Mouse (Mus musculus): ENCODE measurements around the gene Tulp1. TPM values are rescaled to one million over a fixed set of nuclear protein-coding genes. Genes with fewer than 3 reads are reported as not detected.

Gene Tulp1
- polyA plus RNA-seq, 1 experiment from 2014 or later, result 1.4 TPM

DNA sequence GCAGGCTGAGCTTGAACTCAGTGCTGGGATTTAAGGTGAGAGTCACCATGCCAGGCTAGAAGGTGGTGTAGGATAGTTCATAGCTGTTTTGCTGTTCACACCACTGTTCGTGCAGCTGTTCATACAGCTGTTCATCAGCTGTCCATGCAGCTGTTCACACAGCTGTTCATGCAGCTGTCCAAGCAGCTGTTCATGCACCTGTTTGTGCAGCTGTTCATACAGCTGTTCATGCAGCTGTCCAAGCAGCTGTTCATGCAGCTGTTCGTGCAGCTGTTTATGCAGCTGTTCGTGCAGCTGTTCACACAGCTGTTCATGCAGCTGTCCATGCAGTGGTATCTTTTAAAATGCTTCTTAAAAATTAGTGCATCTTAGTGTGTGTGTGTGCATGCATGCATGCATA lies 23.5 kb upstream of the Tulp1 start:
- H3K4me1 ChIP-seq, result peaks cover 6% of the 10 kb centered on the region; the same call in 1 of the 2 replicates
- H3K27me3 ChIP-seq, result peaks cover 25% of the 10 kb centered on the region
- H3K27ac ChIP-seq, result no peak overlapping the region
- no peak overlapping the region for H3K4me2 ChIP-seq
- H3K9me3 ChIP-seq (replicated peaks), result no peaks in the 10 kb centered on the region
- no peaks in the 10 kb centered on the region for H3K36me3 ChIP-seq (ENCODE audit: poor library complexity, severe bottlenecking)
- 86% methylated on average over 3 of the region's 3 CpGs for WGBS
- H3K4me3 ChIP-seq, result no peak overlapping the region
- ATAC-seq, result no peak
- H3K9ac ChIP-seq, result no peak overlapping the region

DNA sequence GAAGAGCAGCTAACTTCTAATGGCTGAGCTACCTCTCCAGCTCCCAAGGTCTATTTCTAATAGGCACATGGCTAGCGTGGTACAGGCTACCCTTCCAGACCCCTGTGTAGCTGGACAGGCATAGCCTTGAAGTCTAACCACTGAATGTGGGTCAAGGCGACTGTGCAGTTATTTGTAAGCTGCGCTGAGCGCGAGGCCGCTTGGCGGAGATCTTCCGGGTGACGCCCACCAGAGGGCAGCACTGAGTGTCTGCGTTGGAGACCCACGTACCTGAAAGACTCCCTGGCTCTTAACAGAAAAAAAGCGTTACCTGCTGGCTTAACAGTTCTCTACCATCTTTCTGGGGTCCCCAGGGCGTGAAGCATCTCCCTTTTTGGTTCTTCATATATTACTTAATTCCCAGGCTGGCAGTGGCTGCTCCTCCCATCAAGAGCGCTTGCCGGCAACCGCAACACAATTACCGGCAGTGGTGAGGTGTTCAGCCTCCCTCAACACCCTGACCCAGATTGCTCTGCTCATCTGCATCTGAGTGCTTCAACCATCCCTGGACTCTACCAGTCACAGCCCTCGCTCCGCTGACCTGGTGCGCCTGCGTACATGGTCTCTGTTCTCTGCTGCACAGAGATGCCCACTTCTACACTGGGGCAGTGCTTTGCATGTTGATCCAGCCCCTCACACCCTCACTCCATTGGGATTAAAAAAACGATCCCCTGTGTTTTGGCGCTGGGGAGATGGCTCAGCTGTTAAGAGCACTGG lies 21.3 kb upstream of the Tulp1 start:
- ATAC-seq, result 0 out of 2 replicates have a peak, but pooled peaks have one; percentile 50
- no peaks in the 10 kb centered on the region for H3K9me3 ChIP-seq (replicated peaks)
- peaks cover 25% of the 10 kb centered on the region for H3K27me3 ChIP-seq
- H3K9ac ChIP-seq, result no peak overlapping the region
- H3K27ac ChIP-seq, result no peak overlapping the region
- H3K4me1 ChIP-seq, result no peaks in the 10 kb centered on the region
- no peaks in the 10 kb centered on the region for H3K36me3 ChIP-seq (ENCODE audit: poor library complexity, severe bottlenecking)
- peak overlapping the region; percentile 13; the same call in 1 of the 2 replicates for H3K4me3 ChIP-seq
- WGBS, result 4% methylated on average over 23 of the region's 23 CpGs
- peak overlapping the region; percentile 49 for H3K4me2 ChIP-seq

DNA sequence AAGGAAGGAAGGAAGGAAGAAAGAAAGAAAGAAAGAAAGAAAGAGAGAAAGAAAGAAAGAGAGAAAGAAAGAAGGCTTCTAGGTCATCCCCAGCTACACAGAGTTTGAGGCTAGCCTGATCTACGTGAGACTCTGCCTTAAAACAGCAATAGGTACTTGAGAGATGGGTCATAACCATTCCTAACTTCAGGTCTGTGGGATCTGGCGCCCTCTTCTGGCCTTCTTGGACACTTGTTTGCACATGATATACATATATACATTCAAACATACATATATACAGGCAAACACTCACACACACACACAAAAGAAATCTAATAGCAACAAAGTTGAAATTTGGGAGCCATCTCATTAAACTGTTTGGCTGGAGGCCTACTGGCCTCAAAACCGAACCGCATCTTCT lies 19.3 kb upstream of the Tulp1 start:
- 62% methylated on average over 4 of the region's 4 CpGs for WGBS
- no peak overlapping the region for H3K27ac ChIP-seq
- no peaks in the 10 kb centered on the region for H3K4me1 ChIP-seq
- H3K27me3 ChIP-seq, result peaks cover 23% of the 10 kb centered on the region
- no peak for ATAC-seq
- H3K9me3 ChIP-seq (replicated peaks), result no peaks in the 10 kb centered on the region
- no peaks in the 10 kb centered on the region for H3K36me3 ChIP-seq (ENCODE audit: poor library complexity, severe bottlenecking)
- no peak overlapping the region for H3K4me2 ChIP-seq
- H3K9ac ChIP-seq, result no peak overlapping the region
- H3K4me3 ChIP-seq, result no peak overlapping the region

DNA sequence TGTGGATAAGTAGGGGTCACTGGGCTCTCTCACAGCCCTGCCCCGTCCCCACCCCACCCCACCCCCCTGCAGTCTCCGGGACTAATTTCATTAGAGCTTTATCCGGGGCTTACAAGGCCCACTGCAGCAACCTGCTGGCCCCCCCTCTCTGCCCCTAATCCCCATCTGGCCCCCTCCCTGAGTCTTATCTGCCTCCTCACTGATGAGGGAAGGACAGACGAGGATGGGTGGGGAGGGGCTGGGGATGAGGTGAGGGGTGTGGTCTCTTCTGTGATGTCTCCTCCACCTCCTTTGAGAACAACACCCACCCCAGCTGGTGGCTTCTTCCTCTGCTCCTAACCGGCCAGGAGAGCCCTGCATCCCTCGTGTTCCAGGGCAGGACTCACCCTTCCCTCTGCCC lies 15.2 kb upstream of the Tulp1 start:
- no peaks in the 10 kb centered on the region for H3K4me1 ChIP-seq
- no peaks in the 10 kb centered on the region for H3K9me3 ChIP-seq (replicated peaks)
- no peak overlapping the region for H3K4me2 ChIP-seq
- no peak for ATAC-seq
- no peak overlapping the region for H3K9ac ChIP-seq
- no peak overlapping the region for H3K27ac ChIP-seq
- peaks cover 9% of the 10 kb centered on the region for H3K27me3 ChIP-seq
- H3K36me3 ChIP-seq (ENCODE audit: poor library complexity, severe bottlenecking), result no peaks in the 10 kb centered on the region
- 5% methylated on average over 6 of the region's 6 CpGs for WGBS
- no peak overlapping the region for H3K4me3 ChIP-seq

DNA sequence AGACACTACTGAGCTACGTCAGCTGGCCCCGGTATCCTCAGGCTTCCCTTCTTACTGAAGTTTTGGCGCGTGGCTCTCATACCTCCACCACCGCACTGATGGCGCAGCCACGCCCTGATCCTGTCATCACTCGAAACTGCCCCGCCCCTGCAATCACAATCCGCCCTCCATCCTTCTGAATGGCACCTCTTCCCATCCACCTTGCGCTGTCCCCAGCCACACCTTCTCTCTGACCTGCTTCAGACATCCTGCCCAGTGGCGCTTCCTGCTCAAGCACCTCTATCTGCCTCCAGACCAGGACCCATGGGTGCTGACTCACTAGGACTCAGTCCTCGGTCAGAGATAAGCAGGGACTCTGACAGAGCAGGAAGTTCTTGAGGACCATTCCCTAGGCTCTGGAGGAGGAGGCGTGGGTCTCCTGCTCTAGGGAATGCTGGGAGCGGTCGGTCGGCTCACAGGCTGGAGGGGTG lies 10.6 kb upstream of the Tulp1 start:
- H3K4me1 ChIP-seq, result no peaks in the 10 kb centered on the region
- no peak for ATAC-seq
- H3K4me3 ChIP-seq, result no peak overlapping the region
- no peaks in the 10 kb centered on the region for H3K9me3 ChIP-seq (replicated peaks)
- H3K4me2 ChIP-seq, result no peak overlapping the region
- H3K27me3 ChIP-seq, result peaks cover 22% of the 10 kb centered on the region
- H3K36me3 ChIP-seq (ENCODE audit: poor library complexity, severe bottlenecking), result no peaks in the 10 kb centered on the region
- H3K9ac ChIP-seq, result no peak overlapping the region
- H3K27ac ChIP-seq, result no peak overlapping the region
- 17% methylated on average over 17 of the region's 17 CpGs for WGBS

DNA sequence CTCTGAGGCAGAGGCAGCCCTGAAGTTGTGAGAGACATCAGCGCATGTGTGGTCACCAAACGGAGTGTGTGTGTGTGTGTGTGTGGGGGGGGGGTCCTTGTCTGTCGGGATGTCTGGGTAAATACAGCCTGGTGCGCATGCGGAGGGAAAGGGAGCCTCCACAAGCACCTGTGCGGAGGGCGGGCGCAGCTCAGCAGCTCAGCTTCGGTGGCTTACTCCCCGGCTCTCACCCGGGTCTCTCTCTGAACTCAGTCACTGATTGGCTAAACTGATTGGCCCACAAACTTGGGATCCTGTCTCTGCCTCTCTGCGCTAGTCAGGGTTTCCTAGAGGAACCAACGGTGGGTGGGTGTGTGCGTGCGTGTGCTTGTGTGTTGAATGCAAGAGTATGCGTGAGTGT lies 9.5 kb upstream of the Tulp1 start:
- WGBS, result 20% methylated on average over 14 of the region's 16 CpGs
- 0 out of 2 replicates have a peak overlapping the region, but pooled peaks have one; percentile 28 for H3K4me2 ChIP-seq

DNA sequence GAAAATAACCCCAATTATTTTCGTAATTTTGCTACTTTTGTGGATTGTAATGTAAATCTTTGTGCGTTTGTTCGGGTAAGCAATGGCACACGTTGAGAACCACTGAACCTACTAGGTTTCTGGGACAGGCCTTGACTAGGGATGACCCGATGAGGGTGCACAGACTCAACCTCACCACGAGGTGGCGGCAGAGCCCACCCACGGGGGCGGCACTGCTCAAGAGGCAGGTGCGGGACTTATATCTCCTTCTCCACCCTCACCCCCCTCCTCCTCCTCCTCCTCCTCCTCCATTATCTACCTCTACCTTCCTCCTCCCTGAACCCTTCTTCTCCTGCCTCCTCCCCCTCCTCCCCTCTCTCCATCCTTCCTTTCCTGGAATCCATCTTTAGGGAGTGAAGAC lies 8.8 kb upstream of the Tulp1 start:
- WGBS, result 13% methylated on average over 10 of the region's 10 CpGs
- no peaks in the 10 kb centered on the region for H3K36me3 ChIP-seq (ENCODE audit: poor library complexity, severe bottlenecking)
- H3K4me1 ChIP-seq, result no peaks in the 10 kb centered on the region
- no peak overlapping the region for H3K9ac ChIP-seq
- ATAC-seq, result no peak
- H3K4me3 ChIP-seq, result no peak overlapping the region
- no peaks in the 10 kb centered on the region for H3K9me3 ChIP-seq (replicated peaks)
- no peak overlapping the region for H3K27ac ChIP-seq
- H3K27me3 ChIP-seq, result peaks cover 22% of the 10 kb centered on the region
- no peak overlapping the region for H3K4me2 ChIP-seq

More for the DNA sequence above, 9.5 kb upstream of the Tulp1 start:
- H3K36me3 ChIP-seq (ENCODE audit: poor library complexity, severe bottlenecking), result no peaks in the 10 kb centered on the region
- no peak overlapping the region for H3K4me3 ChIP-seq
- no peaks in the 10 kb centered on the region for H3K9me3 ChIP-seq (replicated peaks)
- H3K4me1 ChIP-seq, result no peaks in the 10 kb centered on the region
- peaks cover 22% of the 10 kb centered on the region for H3K27me3 ChIP-seq
- ATAC-seq, result no peak
- H3K27ac ChIP-seq, result no peak overlapping the region
- H3K9ac ChIP-seq, result 0 out of 2 replicates have a peak overlapping the region, but pooled peaks have one; percentile 34

DNA sequence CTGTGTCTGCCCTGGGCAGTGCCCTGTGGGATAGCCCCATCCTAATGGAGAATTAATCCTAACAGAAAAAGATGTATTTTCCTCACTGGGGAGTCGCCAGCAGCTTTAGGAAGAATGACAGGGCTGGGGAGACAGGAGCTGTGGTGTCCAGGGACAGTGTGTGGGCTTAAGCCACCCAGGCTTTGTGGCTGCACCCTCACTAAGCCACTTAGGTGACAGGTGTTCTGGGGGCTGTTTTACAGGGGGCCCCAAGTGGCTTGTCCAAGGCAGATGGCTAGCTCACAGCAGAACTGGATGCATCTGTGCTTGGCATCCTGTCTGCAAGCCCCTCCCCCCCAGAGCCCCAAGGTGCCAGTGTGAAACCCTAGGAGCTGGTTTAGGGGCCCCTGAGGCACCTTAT lies 6.9 kb upstream of the Tulp1 start:
- Histone ChIP-seq H3K27ac (no peak overlapping the region), H3K4me3 (no peak overlapping the region), H3K9ac (no peak overlapping the region), H3K4me1 (no peaks in the 10 kb centered on the region), H3K9me3 (replicated peaks) (no peaks in the 10 kb centered on the region), H3K4me2 (no peak overlapping the region), H3K27me3 (peaks cover 28% of the 10 kb centered on the region), H3K36me3 (ENCODE audit: poor library complexity, severe bottlenecking) (no peaks in the 10 kb centered on the region)
- ATAC-seq, result no peak
- 65% methylated on average over 1 of the region's 1 CpGs for WGBS

DNA sequence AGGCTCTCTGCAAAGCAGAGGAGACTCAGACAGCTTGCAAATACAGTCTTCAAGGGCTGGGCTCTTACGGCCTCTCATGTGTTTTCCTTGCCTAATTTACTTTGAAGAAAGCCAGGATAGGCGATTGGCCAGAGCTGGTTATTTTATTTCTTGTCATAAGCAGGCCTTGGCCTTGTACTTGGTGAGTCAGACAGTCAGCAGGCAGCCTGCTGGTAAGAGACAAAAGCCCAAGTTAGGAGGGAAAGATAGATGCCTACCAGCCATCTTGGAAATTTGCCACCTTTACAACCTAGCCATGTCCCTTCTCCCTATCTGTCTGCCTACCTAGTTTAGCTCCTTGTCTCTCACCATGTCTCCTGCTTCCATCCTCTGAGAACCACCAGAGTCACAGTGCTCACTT lies 6.3 kb upstream of the Tulp1 start:
- Histone ChIP-seq H3K4me2 (no peak overlapping the region), H3K9me3 (replicated peaks) (no peaks in the 10 kb centered on the region), H3K4me3 (no peak overlapping the region), H3K4me1 (no peaks in the 10 kb centered on the region), H3K27ac (no peak overlapping the region), H3K27me3 (peaks cover 28% of the 10 kb centered on the region), H3K9ac (no peak overlapping the region), H3K36me3 (ENCODE audit: poor library complexity, severe bottlenecking) (no peaks in the 10 kb centered on the region)
- 78% methylated on average over 2 of the region's 2 CpGs for WGBS
- ATAC-seq, result no peak

DNA sequence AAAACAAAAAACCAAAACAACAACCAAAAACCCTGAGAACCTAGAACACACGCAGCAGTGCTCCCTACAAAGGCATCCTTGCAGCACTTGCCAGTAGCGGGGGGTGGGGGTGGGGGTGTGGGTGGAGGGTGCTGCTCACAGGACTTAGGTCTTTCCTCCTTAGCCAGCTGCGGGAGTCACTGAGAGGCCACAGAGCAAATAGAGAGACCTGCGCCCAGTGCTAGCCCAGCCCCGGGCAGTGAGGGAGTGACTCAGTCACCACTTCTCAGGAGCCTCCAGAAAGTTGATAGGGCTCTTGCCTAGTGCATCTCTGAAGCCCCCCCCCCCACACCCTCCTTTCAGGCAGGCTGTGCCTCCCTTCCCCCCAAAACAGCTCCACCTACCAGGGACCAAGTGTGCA lies 4.0 kb upstream of the Tulp1 start:
- Histone ChIP-seq H3K4me2 (no peak overlapping the region), H3K27ac (no peak overlapping the region), H3K27me3 (peaks cover 30% of the 10 kb centered on the region), H3K36me3 (ENCODE audit: poor library complexity, severe bottlenecking) (no peaks in the 10 kb centered on the region), H3K4me3 (no peak overlapping the region), H3K9ac (no peak overlapping the region), H3K4me1 (peaks cover 5% of the 10 kb centered on the region), H3K9me3 (replicated peaks) (no peaks in the 10 kb centered on the region)
- ATAC-seq, result no peak
- 81% methylated on average over 5 of the region's 5 CpGs for WGBS

DNA sequence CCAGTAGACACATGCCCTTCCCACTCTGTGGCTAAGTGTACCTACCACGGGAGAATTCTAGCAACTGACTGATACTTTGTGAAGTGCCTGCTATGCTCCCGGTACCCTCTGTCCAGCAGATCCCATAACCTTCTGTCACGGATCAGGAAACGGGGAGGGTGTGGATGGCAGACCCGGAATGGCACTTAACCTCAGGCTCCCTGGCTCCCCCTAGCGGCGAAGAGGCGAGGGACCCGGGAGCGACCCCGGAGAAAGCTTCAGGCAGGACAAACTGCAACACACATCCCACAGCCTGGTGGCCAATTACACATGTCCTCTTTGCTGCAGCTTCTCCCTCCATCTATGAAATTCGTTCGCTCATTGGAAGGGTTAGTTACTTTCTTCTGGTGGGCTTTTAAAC lies 3.4 kb upstream of the Tulp1 start:
- Histone ChIP-seq H3K9me3 (replicated peaks) (no peaks in the 10 kb centered on the region), H3K4me1 (peaks cover 8% of the 10 kb centered on the region), H3K9ac (no peak overlapping the region), H3K4me3 (no peak overlapping the region), H3K36me3 (ENCODE audit: poor library complexity, severe bottlenecking) (no peaks in the 10 kb centered on the region), H3K4me2 (no peak overlapping the region), H3K27me3 (peaks cover 35% of the 10 kb centered on the region), H3K27ac (no peak overlapping the region)
- ATAC-seq, result no peak
- 4% methylated on average over 13 of the region's 13 CpGs for WGBS

DNA sequence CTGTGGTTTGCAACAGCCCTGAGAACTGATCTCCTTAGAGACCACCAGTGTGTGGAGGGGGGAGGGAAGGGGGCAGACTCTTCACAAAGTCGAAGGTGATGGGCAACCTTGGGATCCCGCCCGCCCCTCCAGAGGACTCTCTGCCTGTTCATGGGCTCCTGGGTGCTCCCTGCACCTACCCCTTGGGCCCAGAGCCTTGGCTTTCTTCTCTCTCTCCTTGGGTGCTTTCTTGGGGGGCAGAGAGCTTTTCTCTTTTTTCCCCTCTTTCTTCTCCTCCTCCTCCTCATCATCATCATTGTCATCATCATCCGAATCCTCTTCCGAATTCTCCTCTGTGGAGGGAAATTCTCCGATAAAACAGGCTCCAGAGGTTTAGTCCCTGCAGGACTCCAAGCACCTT lies 1.5 kb downstream of the Tulp1 start:
- 6% methylated on average over 6 of the region's 6 CpGs for WGBS

More for the DNA sequence above, 1.5 kb downstream of the Tulp1 start:
- Histone ChIP-seq H3K36me3 (ENCODE audit: poor library complexity, severe bottlenecking) (no peaks in the 10 kb centered on the region), H3K4me3 (no peak overlapping the region), H3K27me3 (peaks cover 78% of the 10 kb centered on the region), H3K9me3 (replicated peaks) (no peaks in the 10 kb centered on the region), H3K4me1 (peaks cover 23% of the 10 kb centered on the region), H3K27ac (no peak overlapping the region), H3K9ac (no peak overlapping the region), H3K4me2 (peak overlapping the region; percentile 55; the same call in 1 of the 2 replicates)
- no peak for ATAC-seq

All from forebrain, embryonic 13.5 days (tissue).